Mouse (Mus musculus): ENCODE data around the gene Ildr2.
A peak's percentile ranks its signal among the peaks of the same experiment; 100 is the strongest.

Gene Ildr2

DNA sequence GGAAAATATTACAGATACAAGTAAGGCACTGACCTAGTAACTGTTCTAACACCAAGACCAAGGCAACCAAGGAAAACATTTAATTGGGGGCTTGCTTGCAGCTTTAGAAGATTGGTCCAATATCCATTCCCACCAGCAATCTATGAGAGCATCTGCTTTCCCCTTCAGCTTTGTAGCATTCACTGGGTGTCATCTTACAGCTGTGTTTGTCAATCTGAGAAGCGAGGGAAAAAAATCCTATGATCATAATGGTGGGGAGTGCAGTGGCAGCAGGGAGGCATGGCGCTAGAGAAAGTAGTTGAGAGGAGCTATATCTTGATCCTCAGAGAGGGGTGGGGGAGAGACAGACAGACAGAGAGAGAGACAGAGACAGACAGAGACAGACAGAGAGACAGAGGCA is 88.1 kb downstream of the Ildr2 start:
- no peak for DNase-seq (ENCODE audit: low read depth, low spot score)

DNA sequence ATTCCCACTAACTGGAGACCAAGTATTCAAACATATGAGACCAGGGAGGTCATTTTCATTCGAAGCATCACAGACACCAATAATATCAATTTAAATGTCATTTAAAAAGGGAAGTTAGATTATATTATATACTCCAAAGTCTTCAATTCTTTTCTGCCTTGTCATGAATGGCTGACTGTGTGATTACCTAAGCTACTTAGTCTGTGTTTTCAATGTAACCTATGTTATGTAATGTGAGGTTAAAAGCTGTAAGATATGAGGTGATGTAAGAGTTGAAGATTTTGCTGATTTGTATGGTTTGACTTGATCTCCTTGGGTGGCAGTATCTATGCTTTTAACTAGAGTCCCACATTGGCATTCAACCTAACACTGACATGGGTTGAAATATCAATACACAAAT is 88.6 kb downstream of the Ildr2 start:
- no peak for DNase-seq (ENCODE audit: low read depth, low spot score)

GRCm38 (mm10) chr1:166343586-166343985 is 89.6 kb downstream of the Ildr2 start:
- no peak for DNase-seq (ENCODE audit: low read depth, low spot score)

DNA sequence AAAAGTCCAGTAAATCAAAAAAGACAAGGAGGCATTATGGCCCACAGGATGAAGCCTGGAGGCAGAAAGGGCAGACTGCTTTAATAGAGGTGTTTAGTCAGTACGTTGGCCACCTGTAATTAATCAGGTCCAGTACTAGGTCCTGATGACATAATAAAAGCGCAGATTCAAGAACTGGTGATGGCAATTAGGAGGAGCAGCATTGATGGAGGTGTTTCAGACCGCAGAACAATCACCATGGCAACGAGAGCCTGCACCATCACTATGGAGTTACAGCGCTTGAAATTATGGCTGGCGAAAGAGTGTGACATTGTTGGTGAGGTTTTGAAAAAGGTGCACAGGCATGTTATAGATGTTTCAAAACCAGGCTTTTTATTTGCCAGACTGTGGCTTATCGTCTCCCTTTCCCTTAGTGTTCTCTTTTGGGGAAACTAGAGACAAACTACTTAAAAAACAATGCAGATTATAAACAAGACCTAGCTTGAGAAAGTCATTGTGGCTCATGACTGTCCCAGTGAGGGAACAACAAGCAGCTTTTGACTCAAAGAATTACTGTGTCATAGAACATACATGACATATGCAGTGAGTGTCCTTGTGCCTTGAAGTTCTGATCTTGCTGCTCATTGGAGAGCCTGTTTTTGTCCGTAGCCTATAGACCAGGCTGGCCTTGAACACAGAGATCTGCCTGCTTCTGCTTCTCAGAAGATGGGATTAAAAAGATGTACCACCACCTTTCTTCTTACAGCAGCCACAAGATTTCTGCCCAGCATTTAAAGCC is 90.5 kb downstream of the Ildr2 start:
- peak; percentile 70 for DNase-seq (ENCODE audit: low read depth, low spot score)

- no peak for DNase-seq (ENCODE audit: low read depth, low spot score)
These were observed 91.7 kb downstream of the Ildr2 start for GRCm38 (mm10) chr1:166345602-166346001.

- no peak for DNase-seq (ENCODE audit: low read depth, low spot score)
These were observed 93.0 kb downstream of the Ildr2 start for GRCm38 (mm10) chr1:166346906-166347305.

DNA sequence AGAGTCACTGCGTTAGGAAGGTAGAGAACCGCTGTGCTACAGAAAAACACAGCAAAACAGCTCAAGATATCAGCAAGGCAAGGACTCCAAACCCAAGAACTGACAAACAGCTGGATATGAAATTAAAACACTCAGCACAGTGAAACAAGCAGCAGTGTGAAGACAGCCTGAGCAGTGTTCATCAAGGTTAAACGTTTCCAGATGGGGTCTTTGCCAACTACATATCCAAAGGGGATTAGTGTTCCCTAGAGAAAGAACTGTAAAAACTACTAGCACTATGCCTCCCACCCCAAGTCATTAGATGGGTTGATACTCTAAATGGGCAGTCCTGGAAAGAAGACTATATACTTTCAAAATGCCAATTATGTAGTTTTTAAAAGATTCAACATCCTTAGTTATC is 95.4 kb downstream of the Ildr2 start:
- no peak for DNase-seq (ENCODE audit: low read depth, low spot score)

DNA sequence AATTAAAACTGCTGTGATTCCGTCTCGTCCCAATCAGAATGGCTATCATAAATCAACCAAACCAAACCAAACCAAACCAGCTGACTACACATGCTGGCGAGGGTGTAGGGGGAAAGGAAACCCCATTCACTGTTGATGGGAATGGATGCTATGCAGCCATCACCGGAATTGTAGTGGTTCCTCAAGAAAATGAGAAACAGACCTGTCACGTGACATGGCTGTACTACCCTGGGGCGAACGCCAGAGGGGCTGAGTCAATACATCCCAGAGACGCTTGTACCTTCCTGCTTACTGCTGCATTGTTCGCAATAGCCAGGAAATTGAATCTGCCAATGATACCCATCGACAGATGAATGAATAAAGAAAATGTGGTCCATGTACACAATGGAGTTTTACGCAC is 95.8 kb downstream of the Ildr2 start:
- no peak for DNase-seq (ENCODE audit: low read depth, low spot score)

GRCm38 (mm10) chr1:166360157-166360855 is 106.4 kb downstream of the Ildr2 start:
- DNase-seq (ENCODE audit: low read depth, low spot score): peak; percentile 95

DNA sequence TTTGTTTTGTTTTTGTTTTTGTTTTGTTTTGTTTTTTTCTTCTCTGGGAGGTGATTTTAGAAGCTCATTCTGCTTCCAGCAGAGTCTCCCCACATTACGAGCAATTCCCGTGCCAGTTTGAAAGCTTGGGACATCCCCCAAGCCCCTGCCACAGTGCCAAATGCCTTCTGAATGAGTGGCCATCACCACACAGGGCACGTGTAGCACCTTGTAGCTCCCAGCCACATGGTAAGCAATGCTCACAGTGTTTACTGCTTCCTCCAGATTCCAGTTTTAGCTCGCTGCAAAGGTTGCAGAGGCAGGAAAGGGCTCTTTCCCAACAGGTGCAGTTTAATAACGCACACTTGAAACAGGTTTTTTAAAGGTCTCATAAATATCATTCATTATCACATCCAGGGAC is 107.0 kb downstream of the Ildr2 start:
- no peak for DNase-seq (ENCODE audit: low read depth, low spot score)

- no peak for DNase-seq (ENCODE audit: low read depth, low spot score)
These were observed 107.9 kb downstream of the Ildr2 start for GRCm38 (mm10) chr1:166361842-166362241.

DNA sequence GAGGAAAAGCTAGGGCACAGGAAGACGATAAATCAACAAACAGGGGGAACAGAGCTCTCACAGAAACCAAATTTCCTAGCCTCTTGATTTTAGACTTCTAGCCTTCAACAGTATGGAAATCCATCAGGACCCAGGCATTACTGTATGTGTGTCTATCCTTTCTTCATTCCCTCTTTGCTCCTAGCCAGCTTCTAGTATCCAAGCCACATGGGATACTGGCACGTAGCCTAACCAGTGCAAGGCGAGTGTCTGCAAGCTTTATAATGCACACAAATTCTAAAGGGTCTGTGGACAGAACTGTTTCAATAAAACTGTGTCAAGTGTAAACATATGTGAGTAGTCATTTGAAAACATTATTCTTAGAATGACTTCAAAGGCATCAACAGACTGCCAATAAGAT is 108.7 kb downstream of the Ildr2 start:
- DNase-seq (ENCODE audit: low read depth, low spot score): no peak

DNA sequence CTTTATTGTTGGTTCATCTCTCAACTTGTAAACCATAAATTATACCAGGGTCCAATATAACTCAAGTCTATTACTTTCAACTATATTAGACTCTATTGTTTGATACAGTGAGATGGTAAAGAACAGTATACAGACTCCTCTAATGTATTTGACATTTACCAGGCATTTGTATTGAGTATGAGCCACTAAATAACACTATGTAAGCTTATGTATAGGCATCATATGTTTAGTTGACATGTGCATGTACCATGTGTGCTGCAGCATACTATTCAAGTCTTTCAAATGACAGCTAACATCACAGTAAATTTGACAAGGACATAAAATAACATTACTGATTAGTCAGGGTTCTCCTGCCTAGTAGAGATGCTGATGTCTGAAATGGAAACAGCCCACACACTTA is 109.2 kb downstream of the Ildr2 start:
- DNase-seq (ENCODE audit: low read depth, low spot score): no peak
